Comparison of ENCODE assay signal across 8 mouse cellular contexts in the genomic region with DNA sequence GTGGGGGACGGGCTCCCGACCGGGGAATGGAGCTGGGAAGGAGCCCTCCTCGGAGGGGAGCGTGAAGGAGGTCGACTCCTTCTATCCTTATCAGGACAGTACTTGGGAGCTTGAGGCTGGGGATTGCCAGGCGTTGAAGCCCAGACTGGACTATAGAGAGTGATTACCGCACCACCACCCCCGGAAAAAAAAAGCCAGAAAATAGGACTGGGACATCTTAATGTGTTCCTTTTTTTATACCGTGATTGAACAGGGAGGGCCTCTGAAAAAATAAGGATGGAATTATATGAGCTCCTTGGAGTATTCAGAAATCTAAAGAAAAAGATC. TPM values are rescaled to one million over a fixed set of nuclear protein-coding genes. Genes with fewer than 3 reads are reported as not detected.
DNase-seq lines count a peak whose midpoint lies in the region; ATAC-seq lines count a peak whose summit lies in the region.

No protein-coding gene starts in this region.

- DNase-seq in 3T3-L1 (ENCODE audit: low read depth, low spot score): peak; percentile 60
- DNase-seq in liver, embryonic 13.5 days: no peak
- DNase-seq in frontal cortex, postnatal 25 days (ENCODE audit: low spot score in 2 of 2): no peak
- no peak for DNase-seq in spleen, postnatal 10 days (ENCODE audit: low spot score in 2 of 2)
- DNase-seq in frontal cortex, postnatal 36 days (ENCODE audit: low spot score in 2 of 2): no peak

- no peaks in the 10 kb centered on the region for H3K27me3 ChIP-seq in erythroblast, embryonic 14.5 days (ENCODE audit: control insufficient read depth)
- no peaks in the 10 kb centered on the region for H3K27me3 ChIP-seq in forebrain, embryonic 12.5 days
- no peaks in the 10 kb centered on the region for H3K27me3 ChIP-seq in liver, embryonic 13.5 days

- no peak for ATAC-seq in erythroblast, adult 5-6 weeks (replicated peaks; ENCODE audit: low FRiP score, poor library complexity, severe bottlenecking)
- ATAC-seq in forebrain, embryonic 12.5 days (ENCODE audit: low FRiP score): no peak
- peak; percentile 16 for ATAC-seq in liver, embryonic 13.5 days (ENCODE audit: low read depth)

- peak overlapping the region; percentile 54 for H3K4me2 ChIP-seq in forebrain, embryonic 12.5 days
- peak overlapping the region; percentile 67 for H3K4me2 ChIP-seq in liver, embryonic 13.5 days

- H3K27ac ChIP-seq in forebrain, embryonic 12.5 days: peak overlapping the region; percentile 100
- H3K27ac ChIP-seq in liver, embryonic 13.5 days: peak overlapping the region; percentile 98

- H3K4me1 ChIP-seq in erythroblast, embryonic 14.5 days (ENCODE audit: control insufficient read depth): peaks cover 44% of the 10 kb centered on the region
- peaks cover 39% of the 10 kb centered on the region for H3K4me1 ChIP-seq in forebrain, embryonic 12.5 days
- H3K4me1 ChIP-seq in liver, embryonic 13.5 days (replicated peaks): peaks cover 49% of the 10 kb centered on the region

- WGBS in forebrain, embryonic 12.5 days: under 1% methylated on average over 10 of the region's 10 CpGs
- under 1% methylated on average over 10 of the region's 10 CpGs for WGBS in liver, embryonic 13.5 days (ENCODE audit: insufficient replicate concordance)

- H3K36me3 ChIP-seq in erythroblast, embryonic 14.5 days (ENCODE audit: control insufficient read depth): peaks cover 72% of the 10 kb centered on the region
- peaks cover 46% of the 10 kb centered on the region for H3K36me3 ChIP-seq in forebrain, embryonic 12.5 days (replicated peaks)
- peaks cover 53% of the 10 kb centered on the region for H3K36me3 ChIP-seq in liver, embryonic 13.5 days

- H3K9ac ChIP-seq in forebrain, embryonic 12.5 days: peak overlapping the region; percentile 100
- H3K9ac ChIP-seq in liver, embryonic 13.5 days: peak overlapping the region; percentile 100

- peak overlapping the region; percentile 100 for H3K4me3 ChIP-seq in erythroblast, embryonic 14.5 days (replicated peaks)
- H3K4me3 ChIP-seq in forebrain, embryonic 12.5 days (replicated peaks): peak overlapping the region; percentile 91
- H3K4me3 ChIP-seq in liver, embryonic 13.5 days (replicated peaks): peak overlapping the region; percentile 97

- no peaks in the 10 kb centered on the region for H3K9me3 ChIP-seq in erythroblast, embryonic 14.5 days (ENCODE audit: control insufficient read depth, low read length)
- H3K9me3 ChIP-seq in forebrain, embryonic 12.5 days: no peaks in the 10 kb centered on the region
- H3K9me3 ChIP-seq in liver, embryonic 13.5 days (replicated peaks): no peaks in the 10 kb centered on the region

RNA-seq across cellular contexts. Expression of gene Cbx3, which starts 1.0 kb away (rescaled TPM):
- 5.9 and 6.6 TPM in 2 replicates for polyA plus RNA-seq in erythroblast, embryonic 14.5 days (2012)
- total RNA-seq in erythroblast, adult 5-6 weeks (2015; ENCODE audit: low replicate concordance): 84.6 and 122 TPM in 2 replicates
- total RNA-seq in erythroblast, adult 5-6 weeks (2017; ENCODE audit: low replicate concordance): 119 and 148 TPM in 2 replicates
- polyA plus RNA-seq in forebrain, embryonic 12.5 days (2016; fragmentation: Nextera tagmentation; extraction: Ambion mirVana): 719 and 759 TPM in 2 replicates
- polyA plus RNA-seq in liver, embryonic 13.5 days (2015; fragmentation: Nextera tagmentation; extraction: Ambion mirVana): 285 and 331 TPM in 2 replicates

RNA-seq across cellular contexts. Expression of gene Hnrnpa2b1, which starts 1.4 kb away (rescaled TPM):
- 37.4 and 41.9 TPM in 2 replicates for polyA plus RNA-seq in erythroblast, embryonic 14.5 days (2012)
- total RNA-seq in erythroblast, adult 5-6 weeks (2015; ENCODE audit: low replicate concordance): 435 and 484 TPM in 2 replicates
- 397 and 928 TPM in 2 replicates for total RNA-seq in erythroblast, adult 5-6 weeks (2017; ENCODE audit: low replicate concordance)
- polyA plus RNA-seq in forebrain, embryonic 12.5 days (2016; fragmentation: Nextera tagmentation; extraction: Ambion mirVana): 2,862 and 3,130 TPM in 2 replicates
- polyA plus RNA-seq in liver, embryonic 13.5 days (2015; fragmentation: Nextera tagmentation; extraction: Ambion mirVana): 966 and 1,238 TPM in 2 replicates

RNA-seq across cellular contexts. Expression of gene Nfe2l3, which starts 38.7 kb away (rescaled TPM):
- polyA plus RNA-seq in erythroblast, embryonic 14.5 days (2012): not detected in 2 replicates
- total RNA-seq in erythroblast, adult 5-6 weeks (2015; ENCODE audit: low replicate concordance): 0.42 TPM in 1 of 2 replicates, not detected in the other
- total RNA-seq in erythroblast, adult 5-6 weeks (2017; ENCODE audit: low replicate concordance): not detected in 2 replicates
- polyA plus RNA-seq in forebrain, embryonic 12.5 days (2016; fragmentation: Nextera tagmentation; extraction: Ambion mirVana): 2.2 and 2.3 TPM in 2 replicates
- 0.13 and 0.22 TPM in 2 replicates for polyA plus RNA-seq in liver, embryonic 13.5 days (2015; fragmentation: Nextera tagmentation; extraction: Ambion mirVana)

RNA-seq across cellular contexts. Expression of gene Snx10, which starts 52.6 kb away (rescaled TPM):
- polyA plus RNA-seq in erythroblast, embryonic 14.5 days (2012): 0.02 TPM in 1 of 2 replicates, not detected in the other
- 17.8 and 21.7 TPM in 2 replicates for total RNA-seq in erythroblast, adult 5-6 weeks (2015; ENCODE audit: low replicate concordance)
- 14.5 and 15.3 TPM in 2 replicates for total RNA-seq in erythroblast, adult 5-6 weeks (2017; ENCODE audit: low replicate concordance)
- polyA plus RNA-seq in forebrain, embryonic 12.5 days (2016; fragmentation: Nextera tagmentation; extraction: Ambion mirVana): 39.8 and 40.2 TPM in 2 replicates
- polyA plus RNA-seq in liver, embryonic 13.5 days (2015; fragmentation: Nextera tagmentation; extraction: Ambion mirVana): 5.0 and 6.7 TPM in 2 replicates

Comparison
In these comparisons a context has a peak if more than half of its experiments do, and no peak if none do; other contexts are left out.
1. RNA of gene Cbx3, which starts 1.0 kb away (polyA plus RNA-seq): 719 to 759 TPM in forebrain, embryonic 12.5 days and 285 to 331 TPM in liver, embryonic 13.5 days; 5.9 to 6.6 TPM in erythroblast, embryonic 14.5 days; every median in the first group is over 10 times any median in the second.
2. RNA of gene Hnrnpa2b1, which starts 1.4 kb away (polyA plus RNA-seq): 2,862 to 3,130 TPM in forebrain, embryonic 12.5 days and 966 to 1,238 TPM in liver, embryonic 13.5 days; 37.4 to 41.9 TPM in erythroblast, embryonic 14.5 days; every median in the first group is over 10 times any median in the second.
3. Peak in every context shown above with its lines, with median percentiles within 50 percentile points of each other: H3K4me3 ChIP-seq.